ENCODE assay signal across 24 mouse cellular contexts in the genomic region with DNA sequence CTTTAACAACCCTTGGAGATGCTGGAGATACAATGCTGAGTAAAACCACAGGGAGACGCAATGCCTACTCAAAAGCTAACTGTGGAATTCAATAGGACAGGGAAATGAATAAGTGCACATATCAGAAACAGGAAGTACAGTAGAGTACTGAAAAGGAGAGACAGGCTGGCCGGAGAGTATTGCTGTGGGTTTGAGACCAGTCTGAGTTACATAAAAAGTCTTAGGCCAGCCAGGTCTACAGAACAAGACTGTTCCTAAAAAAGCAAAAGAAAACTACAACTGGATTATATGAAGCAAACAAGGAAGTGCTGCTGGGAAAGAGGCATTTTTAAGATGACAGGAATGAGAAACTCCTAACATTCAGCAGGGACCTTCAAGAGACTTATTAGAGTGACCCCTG.
A peak's percentile ranks its signal among the peaks of the same experiment; 100 is the strongest.
DNase-seq lines count a peak whose midpoint lies in the region; ATAC-seq and TF ChIP-seq lines count a peak whose summit lies in the region.
"Had no signal": no experiment of that assay in that cellular context is flagged by ENCODE, and none has a peak within 500 bp of the region (broad histone marks: within the 10 kb centered on the region; RNA-seq: fewer than 3 reads in every experiment).

No protein-coding gene starts in this region.

- no peak overlapping the region for H3K9ac ChIP-seq in heart, adult 2 months (ENCODE audit: low read depth, low read length)
- H3K9ac ChIP-seq in CH12.LX (ENCODE audit: insufficient read depth, low read depth): no peak overlapping the region
- no peak overlapping the region for H3K9ac ChIP-seq in lung, postnatal 0 days (replicated peaks; ENCODE audit: low read depth)
- H3K9ac ChIP-seq: embryonic facial prominence, embryonic 13.5 days; embryonic facial prominence, embryonic 15.5 days; forebrain, embryonic 13.5 days; forebrain, embryonic 15.5 days; forebrain, postnatal 0 days had no signal

- H3K27ac ChIP-seq in heart, adult 2 months: peak overlapping the region; percentile 21
- no peak overlapping the region for H3K27ac ChIP-seq in CH12.LX (ENCODE audit: insufficient read depth, low read depth)
- H3K27ac ChIP-seq in lung, postnatal 0 days (ENCODE audit: low read length): no peak overlapping the region
- H3K27ac ChIP-seq: embryonic facial prominence, embryonic 13.5 days; embryonic facial prominence, embryonic 15.5 days; forebrain, embryonic 13.5 days; forebrain, embryonic 15.5 days had no signal

- peaks cover 20% of the 10 kb centered on the region for H3K4me1 ChIP-seq in heart, adult 2 months (ENCODE audit: control insufficient read depth, insufficient read depth, low read length)
- H3K4me1 ChIP-seq in CH12.LX (ENCODE audit: control insufficient read depth in 1 of 2, insufficient read depth in 2 of 2): peaks cover 15 to 63% of the 10 kb centered on the region in 2 experiments
- no peaks in the 10 kb centered on the region for H3K4me1 ChIP-seq in lung, postnatal 0 days (ENCODE audit: insufficient read depth, low read depth, low read length)
- H3K4me1 ChIP-seq: embryonic facial prominence, embryonic 13.5 days; embryonic facial prominence, embryonic 15.5 days had no signal

- peaks cover 6% of the 10 kb centered on the region for H3K79me2 ChIP-seq in heart, adult 2 months (replicated peaks; ENCODE audit: control insufficient read depth, insufficient read depth, low read length)
- no peaks in the 10 kb centered on the region for H3K79me2 ChIP-seq in CH12.LX (replicated peaks; ENCODE audit: control insufficient read depth, extremely low read depth, insufficient read depth, poor library complexity, severe bottlenecking)

- H3K9me3 ChIP-seq in CH12.LX (replicated peaks; ENCODE audit: low read length): no peaks in the 10 kb centered on the region
- H3K9me3 ChIP-seq in lung, postnatal 0 days (ENCODE audit: low read length): no peaks in the 10 kb centered on the region
- H3K9me3 ChIP-seq: embryonic facial prominence, embryonic 13.5 days; embryonic facial prominence, embryonic 15.5 days; forebrain, embryonic 13.5 days; forebrain, embryonic 15.5 days had no signal

- no peak for TF ChIP-seq POLR2A in heart, adult 2 months (IDR thresholded peaks at IDR 0.05; ENCODE audit: insufficient read depth, low read depth, low read length)
- no peak for TF ChIP-seq POLR2A in CH12.LX (IDR thresholded peaks at IDR 0.05; ENCODE audit: low read depth, low read length)

- no peak overlapping the region for H3K4me3 ChIP-seq in heart, adult 2 months
- peak overlapping the region in 1 of 3 experiments; percentile 6 for H3K4me3 ChIP-seq in CH12.LX (replicated peaks in 1 of 3; ENCODE audit: low read depth in 2 of 3, low read length in 2 of 3, poor library complexity in 1 of 3)
- H3K4me3 ChIP-seq in lung, postnatal 0 days (ENCODE audit: low read depth, low read length): no peak overlapping the region
- H3K4me3 ChIP-seq: embryonic facial prominence, embryonic 13.5 days; embryonic facial prominence, embryonic 15.5 days; forebrain, embryonic 13.5 days; forebrain, embryonic 15.5 days had no signal

- no peak for DNase-seq in heart, adult 2 months
- DNase-seq in heart, adult 18-20 months: no peak
- DNase-seq in CH12.LX (ENCODE audit: extremely low read depth): no peak
- DNase-seq in lung, postnatal 0 days (ENCODE audit: low spot score): no peak
- no peak for DNase-seq in cerebellum, adult 9-10 months
- DNase-seq: adrenal gland, adult 2 months; adrenal gland, postnatal 10 days; adrenal gland, postnatal 25 days; B cell, adult 2 months; cerebellum, adult 11 months; cerebellum, adult 18-20 months; cerebellum, adult 8-10 months; cerebellum, postnatal 10 days; cerebellum, postnatal 25 days; embryo, embryonic 11 days; forebrain, postnatal 0 days had no signal

- H3K36me3 ChIP-seq in heart, adult 2 months (ENCODE audit: control insufficient read depth, insufficient read depth, low read length): peaks cover 42% of the 10 kb centered on the region
- peaks cover 0 to 11% of the 10 kb centered on the region in 2 experiments for H3K36me3 ChIP-seq in CH12.LX (replicated peaks in 1 of 2; ENCODE audit: control insufficient read depth in 1 of 2, insufficient read depth in 1 of 2, low read length in 1 of 2)
- H3K36me3 ChIP-seq in lung, postnatal 0 days (ENCODE audit: insufficient read depth, low read length): no peaks in the 10 kb centered on the region
- H3K36me3 ChIP-seq: embryonic facial prominence, embryonic 13.5 days; embryonic facial prominence, embryonic 15.5 days; forebrain, embryonic 15.5 days had no signal

- H3K27me3 ChIP-seq in heart, adult 2 months (ENCODE audit: control insufficient read depth, insufficient read depth, low read length): no peaks in the 10 kb centered on the region
- no peaks in the 10 kb centered on the region for H3K27me3 ChIP-seq in CH12.LX (replicated peaks)
- H3K27me3 ChIP-seq in lung, postnatal 0 days (replicated peaks; ENCODE audit: insufficient read depth, low read length): no peaks in the 10 kb centered on the region
- H3K27me3 ChIP-seq: embryonic facial prominence, embryonic 13.5 days; embryonic facial prominence, embryonic 15.5 days; forebrain, embryonic 13.5 days; forebrain, embryonic 15.5 days had no signal

- dilution Hi-C loops in CH12.LX (cut with MboI; ENCODE audit: extremely low pct_ligation_motif_present, extremely low pct_unique_long_range_greater_than_20kb, low sequenced_read_pairs): no loop called here

- TF ChIP-seq EP300 in heart, adult 2 months (IDR thresholded peaks at IDR 0.05; ENCODE audit: insufficient read depth, low read depth, low read length): no peak
- peak; percentile 52 for TF ChIP-seq EP300 in CH12.LX (IDR thresholded peaks at IDR 0.05; ENCODE audit: low read length)
- no peak for TF ChIP-seq EP300 in lung, postnatal 0 days (IDR thresholded peaks at IDR 0.05)

- ATAC-seq in megakaryocyte, adult 5-6 weeks (ENCODE audit: poor library complexity, severe bottlenecking): peak; percentile 23; the same call in 1 of the 2 replicates
- peak; percentile 46 for ATAC-seq in megakaryocyte progenitor cell, adult 5-6 weeks (replicated peaks; ENCODE audit: poor library complexity)
- ATAC-seq in lung, postnatal 0 days: no peak
- no peak for ATAC-seq in erythroblast, adult 5-6 weeks (replicated peaks; ENCODE audit: low FRiP score, poor library complexity, severe bottlenecking)
- ATAC-seq: CD4-positive, CD25-positive, alpha-beta regulatory T cell, adult 4 months; forebrain, embryonic 13.5 days; forebrain, embryonic 15.5 days; forebrain, postnatal 0 days had no signal

- H3K4me2 ChIP-seq in CH12.LX (ENCODE audit: insufficient read depth, low read depth, poor library complexity, severe bottlenecking): no peak overlapping the region
- H3K4me2 ChIP-seq in lung, postnatal 0 days (replicated peaks; ENCODE audit: low read depth, low read length): no peak overlapping the region
- H3K4me2 ChIP-seq: embryonic facial prominence, embryonic 13.5 days; embryonic facial prominence, embryonic 15.5 days; forebrain, embryonic 13.5 days; forebrain, embryonic 15.5 days had no signal

- 52% methylated on average over 2 of the region's 2 CpGs for WGBS in heart, adult 2 months
- 69% methylated on average over 2 of the region's 2 CpGs for WGBS in lung, postnatal 0 days

- intact Hi-C loops in heart, adult 2 months (cut with DNase I): no loop called here

- in situ Hi-C loops in CH12.LX (cut with MboI; ENCODE audit: low pct_ligation_motif_present, low pct_unique_long_range_greater_than_20kb, low sequenced_read_pairs): loop anchor here (25.0 kb wide), 1 partner anchor 431 kb away; no protein-coding TSS in a partner anchor

- TF ChIP-seq CTCF in heart, adult 2 months (IDR thresholded peaks at IDR 0.05): no peak
- no peak for TF ChIP-seq CTCF in CH12.LX (conservative IDR thresholded peaks at IDR 0.05 in 1 of 2, IDR thresholded peaks at IDR 0.05 in 1 of 2; ENCODE audit: low read depth in 2 of 2, low read length in 2 of 2)
- no peak for TF ChIP-seq CTCF in lung, postnatal 0 days (IDR thresholded peaks at IDR 0.05)

- no peak; the same call in 1 of the 2 replicates for TF ChIP-seq RAD21 in CH12.LX (IDR thresholded peaks at IDR 0.05; ENCODE audit: low read depth, low read length)

TF ChIP-seq in CH12.LX, 34 proteins besides CTCF, POLR2A, EP300 and RAD21:
- TF ChIP-seq PAX5 (IDR thresholded peaks at IDR 0.05; ENCODE audit: low read length): no peak
- peak; percentile 56; the same call in 1 of the 2 replicates for TF ChIP-seq HCFC1 (IDR thresholded peaks at IDR 0.05; ENCODE audit: low read depth, low read length)
- no peak; the same call in 1 of the 2 replicates for TF ChIP-seq ETS1 (conservative IDR thresholded peaks at IDR 0.05; ENCODE audit: low read depth, low read length)
- TF ChIP-seq JUND (conservative IDR thresholded peaks at IDR 0.05; ENCODE audit: low read depth, low read length): peak; percentile 37; the same call in 1 of the 2 replicates
- TF ChIP-seq ELF1 (IDR thresholded peaks at IDR 0.05; ENCODE audit: low read depth, low read length): peak; percentile 66
- peak; percentile 40; the same call in 1 of the 2 replicates for TF ChIP-seq IRF4 (IDR thresholded peaks at IDR 0.05; ENCODE audit: low read depth, low read length)
- no peak for TF ChIP-seq ZC3H11A (IDR thresholded peaks at IDR 0.05; ENCODE audit: low read depth, low read length)

Comparison
In these comparisons a context has a peak if more than half of its experiments do, and no peak if none do; other contexts are left out.
1. ATAC-seq: peak in megakaryocyte, adult 5-6 weeks (single experiment) and megakaryocyte progenitor cell, adult 5-6 weeks (single experiment); none in lung, postnatal 0 days (single experiment) and erythroblast, adult 5-6 weeks (single experiment).